Mouse (Mus musculus): Measurements from ENCODE around the gene Tatdn2. TPM values are rescaled to one million over a fixed set of nuclear protein-coding genes. Genes with fewer than 3 reads are reported as not detected.

The Tatdn2 gene
- polyA plus RNA-seq, 1 experiment = 21.0 TPM

DNA sequence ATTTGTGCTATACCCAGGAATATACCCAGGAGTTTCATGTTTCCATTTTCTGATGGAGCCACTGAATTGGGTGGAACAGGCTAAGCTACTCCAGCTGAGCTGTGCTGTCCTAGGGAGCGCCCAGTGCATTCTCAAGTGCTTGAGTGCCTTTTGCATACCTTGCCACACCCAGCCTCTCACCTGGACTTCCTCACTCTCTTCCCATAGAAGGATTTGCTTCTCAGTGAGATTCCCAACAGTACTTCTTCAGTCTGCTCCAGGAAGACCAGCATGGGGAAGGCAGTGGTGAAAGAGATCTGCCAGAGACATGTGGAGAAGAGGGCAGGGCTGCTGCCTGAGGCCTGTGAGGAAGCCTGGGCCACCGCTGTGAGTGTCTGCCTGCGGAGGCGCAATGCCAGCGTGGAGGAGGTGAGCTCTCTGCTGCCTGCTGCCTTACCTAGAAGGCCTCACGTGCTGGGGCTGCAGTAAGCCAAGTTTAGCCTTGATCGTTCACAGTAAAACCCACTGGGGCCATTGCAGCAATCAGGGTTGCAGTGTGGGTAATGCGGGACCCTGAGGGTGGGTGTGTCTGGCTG lies 10.2 kb upstream of the Tatdn2 start:
- Histone ChIP-seq H3K79me2 (ENCODE audit: control insufficient read depth, insufficient read depth) (peaks cover 4% of the 10 kb centered on the region), H3ac (ENCODE audit: control insufficient read depth, insufficient read length) (no peak overlapping the region), H3K4me2 (ENCODE audit: low read depth) (no peak overlapping the region), H3K4me3 (no peak overlapping the region), H3K27me3 (ENCODE audit: control insufficient read depth, insufficient read depth, insufficient read length) (no peaks in the 10 kb centered on the region), H3K36me3 (ENCODE audit: control insufficient read depth, insufficient read depth) (no peaks in the 10 kb centered on the region)
- TF ChIP-seq SRF (IDR thresholded peaks at IDR 0.05; ENCODE audit: control insufficient read depth, insufficient read length, low read depth) = no peak
- TF ChIP-seq POLR2A (IDR thresholded peaks at IDR 0.05; ENCODE audit: insufficient read length, low read depth) = no peak
- no peak for TF ChIP-seq TCF12 (IDR thresholded peaks at IDR 0.05; ENCODE audit: insufficient read depth, poor library complexity, severe bottlenecking)
- TF ChIP-seq USF1 (IDR thresholded peaks at IDR 0.05; ENCODE audit: low read depth) = no peak
- TF ChIP-seq MYOD1 (IDR thresholded peaks at IDR 0.05; ENCODE audit: control insufficient read depth in 1 of 3, insufficient read length in 2 of 3, low read depth in 2 of 3) = no peak

DNA sequence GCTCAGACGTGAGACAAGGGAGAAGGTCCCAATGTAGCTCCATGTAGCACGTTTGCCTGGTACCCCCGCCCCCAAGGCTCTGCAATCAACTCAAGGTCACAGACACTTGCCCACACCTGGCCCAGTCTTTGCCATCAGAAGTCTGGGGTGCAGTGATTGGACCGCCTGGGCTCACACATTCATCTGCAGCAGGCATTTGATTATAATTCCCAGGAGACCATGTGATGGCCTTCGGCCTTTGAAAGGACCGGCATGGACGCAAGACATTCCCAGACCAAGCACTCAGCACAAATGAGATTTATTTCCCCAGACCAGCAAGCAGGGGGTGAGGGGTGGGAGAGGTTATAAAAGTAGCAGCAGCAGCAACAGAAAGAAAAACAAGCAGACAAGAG lies 6.8 kb upstream of the Tatdn2 start:
- Histone ChIP-seq H3K4me2 (ENCODE audit: low read depth) (peak overlapping the region; percentile 81), H3K36me3 (ENCODE audit: control insufficient read depth, insufficient read depth) (no peaks in the 10 kb centered on the region), H3K4me3 (peak overlapping the region; percentile 19), H3K27me3 (ENCODE audit: control insufficient read depth, insufficient read depth, insufficient read length) (no peaks in the 10 kb centered on the region), H3K79me2 (ENCODE audit: control insufficient read depth, insufficient read depth) (peaks cover 23% of the 10 kb centered on the region), H3ac (ENCODE audit: control insufficient read depth, insufficient read length) (no peak overlapping the region)
- no peak for TF ChIP-seq MYOD1 (IDR thresholded peaks at IDR 0.05; ENCODE audit: control insufficient read depth in 1 of 3, insufficient read length in 2 of 3, low read depth in 2 of 3)
- no peak for TF ChIP-seq CEBPB (IDR thresholded peaks at IDR 0.05; ENCODE audit: insufficient read depth, poor library complexity, severe bottlenecking)
- TF ChIP-seq POLR2A (IDR thresholded peaks at IDR 0.05; ENCODE audit: insufficient read length, low read depth) = no peak
- TF ChIP-seq USF1 (IDR thresholded peaks at IDR 0.05; ENCODE audit: low read depth) = peak; percentile 20
- TF ChIP-seq TCF3 (IDR thresholded peaks at IDR 0.05; ENCODE audit: insufficient read length, low read depth) = no peak

DNA sequence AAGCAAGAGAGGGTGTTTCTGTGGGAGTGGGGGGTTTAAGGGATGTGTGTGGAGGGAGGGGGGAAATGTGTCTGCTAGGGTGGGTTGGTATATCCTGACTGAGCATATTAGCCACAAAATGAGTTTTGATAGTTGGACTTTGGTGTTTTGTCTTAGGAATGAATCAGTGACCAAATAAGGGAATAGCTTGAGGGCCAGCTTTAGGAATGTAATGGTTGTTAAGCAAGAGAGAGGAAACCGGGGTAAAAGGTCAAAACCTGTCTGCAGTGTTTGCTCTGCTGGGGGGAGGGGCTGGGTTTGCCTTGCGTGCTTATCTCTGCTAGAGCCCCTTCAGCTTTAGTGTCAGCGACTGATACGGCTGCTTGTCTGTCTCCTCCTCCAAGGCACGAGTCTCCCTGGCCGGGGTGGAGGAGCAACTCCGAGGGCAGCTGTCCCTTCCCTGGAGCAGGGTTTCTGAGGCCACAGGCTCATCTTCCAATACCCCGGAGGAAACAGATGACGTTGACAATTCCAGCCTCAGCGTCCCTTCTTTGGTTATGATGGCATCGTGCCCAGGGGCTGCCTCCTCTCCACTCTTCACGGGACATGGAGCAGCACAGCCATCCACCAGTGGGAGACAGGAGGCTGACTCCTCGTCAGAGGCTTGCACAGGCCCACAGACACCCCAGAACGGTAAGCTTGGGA lies 6.3 kb upstream of the Tatdn2 start:
- no peaks in the 10 kb centered on the region for H3K36me3 ChIP-seq (ENCODE audit: control insufficient read depth, insufficient read depth)
- H3K4me3 ChIP-seq = peak overlapping the region; percentile 19
- peak overlapping the region; percentile 81 for H3K4me2 ChIP-seq (ENCODE audit: low read depth)
- no peak overlapping the region for H3ac ChIP-seq (ENCODE audit: control insufficient read depth, insufficient read length)
- H3K27me3 ChIP-seq (ENCODE audit: control insufficient read depth, insufficient read depth, insufficient read length) = no peaks in the 10 kb centered on the region
- peak; percentile 53 for TF ChIP-seq POLR2A (IDR thresholded peaks at IDR 0.05; ENCODE audit: insufficient read length, low read depth)
- TF ChIP-seq POLR2AphosphoS2 (IDR thresholded peaks at IDR 0.05; ENCODE audit: insufficient read length, low read depth) = no peak
- TF ChIP-seq USF1 (IDR thresholded peaks at IDR 0.05; ENCODE audit: low read depth) = no peak
- TF ChIP-seq SRF (IDR thresholded peaks at IDR 0.05; ENCODE audit: control insufficient read depth, insufficient read length, low read depth) = peak; percentile 78
- TF ChIP-seq MAX (IDR thresholded peaks at IDR 0.05; ENCODE audit: low read depth) = no peak
- peak in 2 of 3 experiments; percentile 49 to 74 for TF ChIP-seq MYOG (IDR thresholded peaks at IDR 0.05; ENCODE audit: control insufficient read depth in 1 of 3, insufficient read depth in 1 of 3, insufficient read length in 2 of 3, low read depth in 2 of 3)
- TF ChIP-seq TCF3 (IDR thresholded peaks at IDR 0.05; ENCODE audit: insufficient read length, low read depth) = no peak
- TF ChIP-seq MYOD1 (IDR thresholded peaks at IDR 0.05; ENCODE audit: control insufficient read depth in 1 of 3, insufficient read length in 2 of 3, low read depth in 2 of 3) = peak in 2 of 3 experiments; percentile 32 to 70
- TF ChIP-seq E2F4 (IDR thresholded peaks at IDR 0.05; ENCODE audit: insufficient read depth) = no peak
- no peak for TF ChIP-seq REST (IDR thresholded peaks at IDR 0.05; ENCODE audit: insufficient read depth, insufficient read length)
- peak; percentile 79 for TF ChIP-seq CEBPB (IDR thresholded peaks at IDR 0.05; ENCODE audit: insufficient read depth, poor library complexity, severe bottlenecking)
- no peak for TF ChIP-seq TCF12 (IDR thresholded peaks at IDR 0.05; ENCODE audit: insufficient read depth, poor library complexity, severe bottlenecking)
- H3K79me2 ChIP-seq (ENCODE audit: control insufficient read depth, insufficient read depth) = peaks cover 23% of the 10 kb centered on the region

DNA sequence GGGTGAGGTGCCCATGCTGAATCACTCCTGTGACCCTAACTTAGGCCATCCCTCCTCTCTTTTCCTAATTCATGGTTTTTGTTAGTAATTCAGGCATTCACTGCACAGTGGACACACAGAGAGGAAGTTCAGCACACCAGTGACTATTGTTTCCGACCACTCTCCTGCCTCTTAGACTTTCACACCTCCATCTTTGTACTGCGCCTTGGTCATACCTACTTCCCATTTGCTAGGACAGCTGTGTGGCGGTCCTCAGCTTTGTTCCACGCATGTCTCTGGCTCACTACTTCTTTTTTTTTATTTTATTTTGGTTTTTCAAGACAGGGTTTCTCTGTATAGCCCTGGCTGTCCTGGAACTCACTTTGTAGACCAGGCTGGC lies 5.8 kb upstream of the Tatdn2 start:
- Histone ChIP-seq H3K27me3 (ENCODE audit: control insufficient read depth, insufficient read depth, insufficient read length) (no peaks in the 10 kb centered on the region), H3K4me3 (peak overlapping the region; percentile 19)

DNA sequence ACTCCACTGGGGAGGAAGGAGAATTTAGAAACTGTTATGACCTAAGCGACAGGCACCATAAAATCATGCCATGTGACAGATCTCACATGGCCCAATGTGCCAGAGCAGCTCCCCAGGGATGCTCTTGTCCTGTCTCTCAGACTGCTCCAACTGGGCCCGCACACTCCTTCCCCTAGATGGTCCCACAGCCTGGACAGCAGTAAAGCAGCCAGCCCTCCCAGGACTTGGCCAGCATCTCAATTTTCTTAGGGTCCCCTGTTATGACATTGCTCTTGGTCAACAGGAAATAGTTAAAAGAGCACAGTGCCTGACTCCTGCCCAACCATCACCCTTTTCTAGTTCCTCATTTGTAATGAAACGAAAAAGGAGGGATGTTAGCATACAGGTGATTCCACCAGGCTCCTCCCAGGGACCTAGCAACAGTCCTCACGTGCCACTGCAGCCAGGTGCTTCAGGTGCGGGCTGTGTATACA lies 4.2 kb upstream of the Tatdn2 start:
- TF ChIP-seq E2F4 (IDR thresholded peaks at IDR 0.05; ENCODE audit: insufficient read depth) (no peak), TCF3 (IDR thresholded peaks at IDR 0.05; ENCODE audit: insufficient read length, low read depth) (no peak), MYOD1 (IDR thresholded peaks at IDR 0.05; ENCODE audit: control insufficient read depth in 1 of 3, insufficient read length in 2 of 3, low read depth in 2 of 3) (no peak), TCF12 (IDR thresholded peaks at IDR 0.05; ENCODE audit: insufficient read depth, poor library complexity, severe bottlenecking) (no peak), POLR2A (IDR thresholded peaks at IDR 0.05; ENCODE audit: insufficient read length, low read depth) (no peak), CEBPB (IDR thresholded peaks at IDR 0.05; ENCODE audit: insufficient read depth, poor library complexity, severe bottlenecking) (no peak), SRF (IDR thresholded peaks at IDR 0.05; ENCODE audit: control insufficient read depth, insufficient read length, low read depth) (no peak), MAX (IDR thresholded peaks at IDR 0.05; ENCODE audit: low read depth) (no peak), MYOG (IDR thresholded peaks at IDR 0.05; ENCODE audit: control insufficient read depth in 1 of 3, insufficient read depth in 1 of 3, insufficient read length in 2 of 3, low read depth in 2 of 3) (no peak), REST (IDR thresholded peaks at IDR 0.05; ENCODE audit: insufficient read depth, insufficient read length) (no peak), POLR2AphosphoS2 (IDR thresholded peaks at IDR 0.05; ENCODE audit: insufficient read length, low read depth) (no peak), USF1 (IDR thresholded peaks at IDR 0.05; ENCODE audit: low read depth) (no peak)
- Histone ChIP-seq H3K4me2 (ENCODE audit: low read depth) (peak overlapping the region; percentile 55), H3K27me3 (ENCODE audit: control insufficient read depth, insufficient read depth, insufficient read length) (no peaks in the 10 kb centered on the region)

More for the DNA sequence above, 5.8 kb upstream of the Tatdn2 start:
- Histone ChIP-seq H3K79me2 (ENCODE audit: control insufficient read depth, insufficient read depth) (peaks cover 23% of the 10 kb centered on the region), H3K4me2 (ENCODE audit: low read depth) (peak overlapping the region; percentile 81), H3ac (ENCODE audit: control insufficient read depth, insufficient read length) (no peak overlapping the region), H3K36me3 (ENCODE audit: control insufficient read depth, insufficient read depth) (no peaks in the 10 kb centered on the region)
- TF ChIP-seq SRF (IDR thresholded peaks at IDR 0.05; ENCODE audit: control insufficient read depth, insufficient read length, low read depth) = peak; percentile 35
- no peak for TF ChIP-seq MYOD1 (IDR thresholded peaks at IDR 0.05; ENCODE audit: control insufficient read depth in 1 of 3, insufficient read length in 2 of 3, low read depth in 2 of 3)

More for the DNA sequence above, 4.2 kb upstream of the Tatdn2 start:
- H3K4me3 ChIP-seq = no peak overlapping the region
- peaks cover 26% of the 10 kb centered on the region for H3K79me2 ChIP-seq (ENCODE audit: control insufficient read depth, insufficient read depth)
- H3ac ChIP-seq (ENCODE audit: control insufficient read depth, insufficient read length) = no peak overlapping the region
- no peaks in the 10 kb centered on the region for H3K36me3 ChIP-seq (ENCODE audit: control insufficient read depth, insufficient read depth)
